Mouse (Mus musculus) hindbrain, embryonic 11.5 days (tissue): Measurements from ENCODE around the gene Kirrel3. TPM values are rescaled to one million over a fixed set of nuclear protein-coding genes. Genes with fewer than 3 reads are reported as not detected.

Source experiments
- ATAC-seq: fragments of 200-750 bp; cut with Nextera tagmentation; 2 replicates; pipeline ENCODE4 v1.8.0; 2017; ENCODE audit warnings: mild to moderate bottlenecking, moderate TSS enrichment, moderate library complexity; ENCODE audit not compliant: low FRiP score
- DNase-seq: peaks from one replicate; pipeline ENCODE4 v3.0.0-alpha.2; 2015; ENCODE audit warnings: low spot score
- H3K27ac ChIP-seq: fragments of 300-500 bp; sonication (generic); 2 replicates; pipeline ENCODE4 v1.5.1; 2014; ENCODE audit warnings: mild to moderate bottlenecking, low read depth, low read length
- H3K27me3 ChIP-seq: fragments of 300-500 bp; sonication (generic); 2 replicates; pipeline ENCODE4 v1.6.1; 2014; ENCODE audit warnings: mild to moderate bottlenecking, low read length, moderate library complexity, mixed read lengths; ENCODE audit not compliant: control insufficient read depth, insufficient read depth
- H3K36me3 ChIP-seq: fragments of 300-500 bp; sonication (generic); 2 replicates; pipeline ENCODE4 v1.6.1; 2014; ENCODE audit warnings: mild to moderate bottlenecking, low read length, moderate library complexity, mixed read lengths; ENCODE audit not compliant: control insufficient read depth, insufficient read depth
- H3K4me1 ChIP-seq: fragments of 300-500 bp; sonication (generic); replicated peaks from 2 replicates; pipeline ENCODE4 v1.6.1; 2014; ENCODE audit warnings: low read length, mixed read lengths; ENCODE audit not compliant: control insufficient read depth, insufficient read depth
- H3K4me2 ChIP-seq: fragments of 300-500 bp; sonication (generic); replicated peaks from 2 replicates; pipeline ENCODE4 v1.6.1; 2014; ENCODE audit warnings: mild to moderate bottlenecking, low read depth, low read length
- H3K4me3 ChIP-seq: fragments of 300-500 bp; sonication (generic); 2 replicates; pipeline ENCODE4 v1.5.1; 2014; ENCODE audit warnings: low read depth, low read length
- H3K9ac ChIP-seq: fragments of 300-500 bp; sonication (generic); 2 replicates; pipeline ENCODE4 v1.6.1; 2014; ENCODE audit warnings: low read depth, low read length
- H3K9me3 ChIP-seq: fragments of 300-500 bp; sonication (generic); 2 replicates; pipeline ENCODE4 v1.6.1; 2016; ENCODE audit warnings: low read length; ENCODE audit not compliant: control insufficient read depth
- WGBS: fragments of 180-500 bp; shearing (Covaris S2); extraction: QIAGEN DNeasy Blood & Tissue Kit; methylation state at CpG from one replicate; pipeline ENCODE4 v1.1.7; 2014; 5-methylcytosine and 5-hydroxymethylcytosine counted together
- polyA plus RNA-seq: library from polyadenylated mRNA; unstranded; fragments of >200 nt; fragmentation: Nextera tagmentation; extraction: Ambion mirVana; gene quantifications from 2 replicates; pipeline ENCODE4 v1.2.1, GENCODE M21; 2014

The Kirrel3 gene
- polyA plus RNA-seq, 1 experiment from 2014 or later, result 10.6 TPM

- no peaks in the 10 kb centered on the region for H3K9me3 ChIP-seq
- no peak overlapping the region for H3K4me2 ChIP-seq
- no peak for DNase-seq
- H3K4me1 ChIP-seq, result no peaks in the 10 kb centered on the region
- WGBS, result 82% methylated on average over 2 of the region's 2 CpGs
- no peaks in the 10 kb centered on the region for H3K36me3 ChIP-seq
- ATAC-seq, result no peak
- no peak overlapping the region for H3K9ac ChIP-seq
- no peak overlapping the region for H3K4me3 ChIP-seq
- H3K27me3 ChIP-seq, result no peaks in the 10 kb centered on the region
- no peak overlapping the region for H3K27ac ChIP-seq
Observed at GRCm38 (mm10) chr9:34716476-34716875, 230.8 kb downstream of the Kirrel3 start.

- H3K4me2 ChIP-seq, result no peak overlapping the region
- 62% methylated on average over 6 of the region's 6 CpGs for WGBS
- ATAC-seq, result no peak
- DNase-seq, result no peak
- H3K36me3 ChIP-seq, result no peaks in the 10 kb centered on the region
- H3K9me3 ChIP-seq, result no peaks in the 10 kb centered on the region
- H3K27me3 ChIP-seq, result no peaks in the 10 kb centered on the region
- H3K27ac ChIP-seq, result no peak overlapping the region
- H3K4me1 ChIP-seq, result 0 out of 2 replicates have a peak, but pooled peaks cover 5% of the 10 kb centered on the region
- no peak overlapping the region for H3K4me3 ChIP-seq
- H3K9ac ChIP-seq, result no peak overlapping the region
Observed at GRCm38 (mm10) chr9:34721478-34722197, 235.9 kb downstream of the Kirrel3 start.

DNA sequence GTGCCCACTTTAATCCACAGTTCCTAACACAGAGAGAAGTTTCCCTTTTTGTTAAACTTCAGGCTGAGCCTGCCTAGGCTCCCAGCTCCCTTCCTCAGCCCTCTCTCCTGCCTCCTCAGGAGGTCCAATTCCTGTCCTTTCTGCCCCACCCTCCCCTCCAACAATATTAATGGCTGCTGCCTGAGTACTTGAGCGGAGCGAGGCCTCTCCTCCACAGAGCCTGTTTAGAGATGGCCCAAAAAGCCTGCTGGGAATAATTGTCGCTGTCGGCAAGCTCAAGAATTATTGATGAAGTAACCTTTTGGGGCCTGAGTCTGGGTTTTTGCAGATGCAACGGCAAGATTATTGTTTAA lies 236.5 kb downstream of the Kirrel3 start:
- Histone ChIP-seq H3K27me3 (no peaks in the 10 kb centered on the region), H3K4me3 (no peak overlapping the region), H3K4me1 (0 out of 2 replicates have a peak, but pooled peaks cover 5% of the 10 kb centered on the region), H3K4me2 (no peak overlapping the region), H3K9me3 (no peaks in the 10 kb centered on the region), H3K27ac (no peak overlapping the region), H3K36me3 (no peaks in the 10 kb centered on the region), H3K9ac (no peak overlapping the region)
- ATAC-seq (peak; percentile 56; the same call in 1 of the 2 replicates), DNase-seq (peak; percentile 22)
- WGBS, result 24% methylated on average over 5 of the region's 5 CpGs

GRCm38 (mm10) chr9:34732507-34732906 lies 246.8 kb downstream of the Kirrel3 start:
- Histone ChIP-seq H3K4me1 (no peaks in the 10 kb centered on the region), H3K4me2 (no peak overlapping the region), H3K9me3 (no peaks in the 10 kb centered on the region), H3K9ac (no peak overlapping the region), H3K27ac (no peak overlapping the region), H3K27me3 (no peaks in the 10 kb centered on the region), H3K36me3 (no peaks in the 10 kb centered on the region), H3K4me3 (no peak overlapping the region)
- ATAC-seq (no peak), DNase-seq (no peak)
- 58% methylated on average over 6 of the region's 6 CpGs for WGBS

GRCm38 (mm10) chr9:34733579-34733978 lies 247.9 kb downstream of the Kirrel3 start:
- no peaks in the 10 kb centered on the region for H3K9me3 ChIP-seq
- ATAC-seq (no peak), DNase-seq (no peak)
- H3K36me3 ChIP-seq, result no peaks in the 10 kb centered on the region
- H3K4me1 ChIP-seq, result no peaks in the 10 kb centered on the region
- H3K4me3 ChIP-seq, result no peak overlapping the region
- 82% methylated on average over 6 of the region's 6 CpGs for WGBS
- no peak overlapping the region for H3K27ac ChIP-seq
- H3K4me2 ChIP-seq, result no peak overlapping the region
- H3K27me3 ChIP-seq, result no peaks in the 10 kb centered on the region
- no peak overlapping the region for H3K9ac ChIP-seq

- Histone ChIP-seq H3K36me3 (no peaks in the 10 kb centered on the region), H3K27ac (no peak overlapping the region), H3K4me2 (no peak overlapping the region), H3K9me3 (no peaks in the 10 kb centered on the region), H3K9ac (no peak overlapping the region), H3K4me1 (no peaks in the 10 kb centered on the region), H3K27me3 (no peaks in the 10 kb centered on the region), H3K4me3 (no peak overlapping the region)
- DNase-seq (no peak), ATAC-seq (no peak)
- 78% methylated on average over 4 of the region's 4 CpGs for WGBS
Observed at GRCm38 (mm10) chr9:34734991-34735390, 249.3 kb downstream of the Kirrel3 start.

DNA sequence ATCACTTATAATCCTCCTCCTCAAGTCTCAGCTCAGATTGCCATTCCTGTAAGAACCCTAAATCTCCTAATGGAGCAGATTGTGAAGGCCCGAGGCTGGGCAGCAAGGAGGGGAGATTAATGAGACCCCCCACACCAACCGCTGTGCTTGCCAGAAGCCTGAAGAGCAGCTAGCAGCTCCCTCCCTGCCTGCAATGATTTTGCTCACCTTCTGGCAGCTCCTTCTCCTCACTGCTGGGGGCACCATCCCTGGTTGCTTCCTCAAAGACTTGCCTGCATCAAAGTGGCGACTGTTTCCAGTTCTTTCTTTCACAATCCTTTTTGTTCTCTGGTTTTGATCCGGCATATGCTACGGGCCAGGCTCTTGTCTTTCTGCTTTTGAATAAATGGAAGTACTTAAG lies 253.7 kb downstream of the Kirrel3 start:
- no peak for DNase-seq

DNA sequence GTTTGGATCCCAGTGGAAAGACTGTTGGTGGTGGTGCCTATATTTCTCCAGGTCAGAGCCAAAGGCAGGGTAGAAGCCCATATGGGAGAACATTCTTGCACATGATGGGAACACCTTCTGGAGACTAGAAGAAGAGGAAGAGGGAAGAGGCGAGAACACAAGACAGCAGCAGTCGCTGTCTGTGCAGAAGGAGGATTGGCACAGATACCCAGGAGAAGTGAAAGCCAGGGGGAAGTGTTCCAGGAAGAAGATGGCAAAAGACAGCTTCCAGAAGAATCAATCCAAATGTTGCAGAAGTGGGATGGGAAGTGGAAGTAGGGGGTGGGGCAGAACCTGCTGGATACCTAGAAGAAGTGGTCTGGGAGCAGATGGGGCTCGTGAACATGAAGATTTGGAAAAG lies 255.1 kb downstream of the Kirrel3 start:
- no peak overlapping the region for H3K9ac ChIP-seq
- no peaks in the 10 kb centered on the region for H3K36me3 ChIP-seq
- no peaks in the 10 kb centered on the region for H3K27me3 ChIP-seq
- H3K4me2 ChIP-seq, result no peak overlapping the region
- no peak overlapping the region for H3K27ac ChIP-seq
- 86% methylated on average over 3 of the region's 3 CpGs for WGBS
- no peak overlapping the region for H3K4me3 ChIP-seq
- H3K9me3 ChIP-seq, result no peaks in the 10 kb centered on the region
- ATAC-seq (no peak), DNase-seq (no peak)
- H3K4me1 ChIP-seq, result no peaks in the 10 kb centered on the region

More for the DNA sequence above, 253.7 kb downstream of the Kirrel3 start:
- H3K9me3 ChIP-seq, result no peaks in the 10 kb centered on the region
- no peak overlapping the region for H3K4me3 ChIP-seq
- no peaks in the 10 kb centered on the region for H3K4me1 ChIP-seq
- WGBS, result 61% methylated on average over 5 of the region's 5 CpGs
- no peak overlapping the region for H3K27ac ChIP-seq
- no peak for ATAC-seq
- H3K9ac ChIP-seq, result no peak overlapping the region
- H3K4me2 ChIP-seq, result no peak overlapping the region
- H3K27me3 ChIP-seq, result no peaks in the 10 kb centered on the region
- no peaks in the 10 kb centered on the region for H3K36me3 ChIP-seq

- no peak for ATAC-seq
- DNase-seq, result no peak
- Histone ChIP-seq H3K4me1 (no peaks in the 10 kb centered on the region), H3K9me3 (no peaks in the 10 kb centered on the region), H3K36me3 (no peaks in the 10 kb centered on the region), H3K9ac (no peak overlapping the region), H3K27ac (no peak overlapping the region), H3K27me3 (no peaks in the 10 kb centered on the region), H3K4me3 (no peak overlapping the region), H3K4me2 (no peak overlapping the region)
- 55% methylated on average over 2 of the region's 2 CpGs for WGBS
Observed at GRCm38 (mm10) chr9:34748003-34748402, 262.3 kb downstream of the Kirrel3 start.
